Mouse (Mus musculus): Measurements from ENCODE around the gene Fbxl17. TPM values are rescaled to one million over a fixed set of nuclear protein-coding genes. Genes with fewer than 3 reads are reported as not detected.

The Fbxl17 gene
- polyA plus RNA-seq, 1 experiment from 2014 or later: 7.0 TPM

DNA sequence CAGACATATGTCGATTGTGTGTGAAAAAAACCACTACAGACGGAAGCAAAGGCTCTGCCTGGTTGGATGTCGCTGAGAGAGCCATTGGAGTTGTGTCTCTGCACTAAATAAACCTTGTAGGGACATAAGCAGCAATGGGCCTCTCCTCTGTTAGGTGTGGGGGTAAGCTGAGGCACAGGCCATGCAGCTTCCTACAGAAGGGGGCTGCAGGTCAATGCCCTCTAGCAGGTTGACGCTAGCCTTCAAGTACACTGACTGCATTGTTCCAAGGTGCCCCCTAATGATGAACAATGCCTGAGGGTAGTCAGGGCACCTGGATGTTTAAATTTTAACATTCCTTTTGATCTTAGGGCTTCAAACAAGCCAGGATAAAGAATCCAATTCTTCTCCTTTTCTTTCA, 291.5 kb downstream of the Fbxl17 start:
- no peaks in the 10 kb centered on the region for H3K36me3 ChIP-seq (replicated peaks)
- H3K27ac ChIP-seq: no peak overlapping the region
- H3K27me3 ChIP-seq: no peaks in the 10 kb centered on the region
- H3K9me3 ChIP-seq: no peaks in the 10 kb centered on the region
- no peak overlapping the region for H3K9ac ChIP-seq
- WGBS: 85% methylated on average over 4 of the region's 4 CpGs
- H3K4me1 ChIP-seq: peaks cover 5% of the 10 kb centered on the region; the same call in 1 of the 2 replicates
- H3K4me3 ChIP-seq (replicated peaks): no peak overlapping the region
- ATAC-seq (ENCODE audit: low FRiP score): no peak
- no peak overlapping the region for H3K4me2 ChIP-seq

DNA sequence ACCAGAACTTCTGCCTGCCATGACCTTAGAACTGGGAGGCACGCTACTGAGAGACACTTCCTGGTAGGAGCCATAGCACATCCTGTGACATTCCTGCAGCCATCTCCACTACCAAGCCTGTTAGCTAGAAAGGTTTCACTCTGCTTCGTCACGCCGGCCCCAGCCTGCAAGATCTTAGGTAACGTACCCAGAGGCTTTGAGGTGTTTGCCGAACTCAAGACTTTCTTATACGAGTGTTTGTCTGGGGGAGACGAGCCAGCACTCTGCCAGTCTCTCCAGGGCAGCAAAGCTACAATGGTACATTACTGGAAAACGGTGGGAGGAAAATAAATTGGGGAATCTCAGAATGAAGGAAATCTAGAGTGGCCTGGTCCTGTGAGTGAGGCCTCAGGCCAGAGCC, 292.1 kb downstream of the Fbxl17 start:
- H3K9me3 ChIP-seq: no peaks in the 10 kb centered on the region
- 91% methylated on average over 9 of the region's 9 CpGs for WGBS
- H3K27ac ChIP-seq: no peak overlapping the region
- no peak overlapping the region for H3K4me3 ChIP-seq (replicated peaks)
- no peaks in the 10 kb centered on the region for H3K27me3 ChIP-seq
- no peak overlapping the region for H3K4me2 ChIP-seq
- no peak for ATAC-seq (ENCODE audit: low FRiP score)
- no peaks in the 10 kb centered on the region for H3K36me3 ChIP-seq (replicated peaks)
- no peak overlapping the region for H3K9ac ChIP-seq
- peaks cover 5% of the 10 kb centered on the region; the same call in 1 of the 2 replicates for H3K4me1 ChIP-seq

DNA sequence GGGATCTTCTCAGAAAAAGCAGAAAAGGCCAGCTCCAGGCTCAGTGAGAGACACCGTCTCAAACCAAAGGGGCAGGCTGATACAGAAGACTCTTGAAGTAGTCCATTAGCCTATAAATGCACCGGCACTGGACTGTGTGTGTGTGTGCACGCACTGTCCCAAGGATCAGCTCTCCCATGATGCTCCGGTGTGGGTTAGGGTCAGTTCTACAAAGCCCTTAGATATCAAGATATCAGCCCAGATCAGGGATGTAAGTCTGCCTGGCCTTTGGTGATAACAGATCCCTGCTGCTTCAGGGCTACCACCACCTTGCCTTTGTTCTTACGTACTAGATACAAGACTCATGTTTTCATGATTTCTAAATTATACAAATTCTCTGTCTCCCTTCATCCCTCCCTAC, 294.5 kb downstream of the Fbxl17 start:
- Histone ChIP-seq H3K9me3 (no peaks in the 10 kb centered on the region), H3K4me2 (no peak overlapping the region), H3K27ac (no peak overlapping the region), H3K4me1 (peaks cover 5% of the 10 kb centered on the region; the same call in 1 of the 2 replicates), H3K4me3 (replicated peaks) (no peak overlapping the region), H3K36me3 (replicated peaks) (no peaks in the 10 kb centered on the region), H3K9ac (no peak overlapping the region), H3K27me3 (no peaks in the 10 kb centered on the region)
- no peak for ATAC-seq (ENCODE audit: low FRiP score)
- 92% methylated on average over 5 of the region's 5 CpGs for WGBS

DNA sequence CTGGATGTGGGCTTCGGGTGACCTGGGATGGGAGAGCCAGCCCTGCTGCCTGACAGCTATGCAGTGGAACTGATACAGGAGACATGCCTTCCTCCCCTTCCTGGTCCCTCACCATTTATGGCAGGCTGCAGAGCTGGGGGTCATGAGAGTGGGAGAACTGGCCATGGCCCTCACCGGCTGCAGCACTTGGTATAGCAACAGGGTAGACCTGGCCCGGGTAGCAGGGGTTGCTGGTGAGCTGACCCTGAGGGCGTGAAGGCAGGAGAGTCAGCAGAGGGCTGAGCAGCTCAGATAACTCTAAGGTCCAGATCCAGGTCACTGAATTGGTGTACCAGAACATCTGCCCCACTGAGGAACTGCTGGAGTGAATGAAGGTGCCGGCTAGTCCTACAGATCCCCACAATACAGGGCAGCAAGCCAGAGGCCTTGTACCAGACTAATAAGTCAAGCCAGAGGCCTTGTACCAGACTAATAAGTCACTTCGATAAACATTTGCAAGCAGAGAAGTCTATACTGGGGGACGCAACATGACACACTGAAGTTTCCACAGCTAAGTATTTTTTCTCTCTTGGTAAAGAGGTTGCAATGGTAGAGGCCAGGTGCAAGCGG, 296.1 kb downstream of the Fbxl17 start:
- H3K36me3 ChIP-seq (replicated peaks): no peaks in the 10 kb centered on the region
- no peak overlapping the region for H3K4me3 ChIP-seq (replicated peaks)
- no peaks in the 10 kb centered on the region for H3K9me3 ChIP-seq
- no peak overlapping the region for H3K4me2 ChIP-seq
- no peak overlapping the region for H3K9ac ChIP-seq
- H3K4me1 ChIP-seq: peaks cover 5% of the 10 kb centered on the region; the same call in 1 of the 2 replicates
- WGBS: 86% methylated on average over 8 of the region's 8 CpGs
- ATAC-seq (ENCODE audit: low FRiP score): no peak
- H3K27ac ChIP-seq: no peak overlapping the region
- no peaks in the 10 kb centered on the region for H3K27me3 ChIP-seq

DNA sequence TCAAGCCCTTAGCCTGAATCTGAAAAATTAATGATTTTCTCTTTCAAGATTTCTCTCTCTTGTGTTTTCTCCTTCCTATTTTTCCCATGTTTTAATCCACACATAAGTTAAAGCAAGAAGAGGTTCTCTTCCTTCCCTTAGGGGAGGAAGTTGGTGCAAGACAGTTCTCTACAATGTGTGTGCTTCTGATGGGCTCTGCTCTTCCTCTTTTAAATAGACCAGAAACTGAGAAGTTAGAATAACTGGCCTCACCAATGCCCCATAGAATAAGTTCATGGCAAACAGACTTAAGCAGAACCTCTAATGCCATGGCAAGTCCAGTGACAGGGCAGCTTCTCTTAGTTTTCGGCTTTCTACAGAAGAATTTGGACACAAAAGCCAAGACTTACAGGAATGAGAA, 301.1 kb downstream of the Fbxl17 start:
- no peak for ATAC-seq (ENCODE audit: low FRiP score)
- 97% methylated on average over 1 of the region's 1 CpGs for WGBS

DNA sequence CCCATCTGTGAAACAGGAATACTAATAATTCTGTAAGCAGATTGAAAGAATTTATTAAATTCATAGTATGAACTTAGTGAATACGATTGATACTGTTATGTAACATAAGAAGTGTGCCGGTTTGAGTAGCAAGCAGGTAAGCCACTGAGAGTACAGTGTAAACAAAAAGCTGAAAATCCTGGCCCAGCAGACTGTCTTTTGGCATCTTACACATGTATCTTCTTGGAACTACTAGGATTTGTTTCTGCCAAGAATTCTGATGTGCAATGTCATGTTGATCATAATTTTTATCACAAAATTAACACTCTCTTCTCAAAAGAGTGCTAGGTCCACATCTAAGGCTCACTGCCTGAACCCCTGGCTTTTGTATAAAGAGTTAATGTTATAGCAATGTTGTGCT, 304.3 kb downstream of the Fbxl17 start:
- Histone ChIP-seq H3K27me3 (0 out of 2 replicates have a peak, but pooled peaks cover 2% of the 10 kb centered on the region), H3K27ac (no peak overlapping the region), H3K4me2 (no peak overlapping the region), H3K9me3 (no peaks in the 10 kb centered on the region), H3K36me3 (replicated peaks) (no peaks in the 10 kb centered on the region), H3K9ac (no peak overlapping the region), H3K4me1 (no peaks in the 10 kb centered on the region; the same call in 1 of the 2 replicates), H3K4me3 (replicated peaks) (no peak overlapping the region)
- WGBS: 95% methylated on average over 2 of the region's 2 CpGs
- ATAC-seq (ENCODE audit: low FRiP score): no peak

More for the DNA sequence above, 301.1 kb downstream of the Fbxl17 start:
- Histone ChIP-seq H3K36me3 (replicated peaks) (no peaks in the 10 kb centered on the region), H3K4me1 (no peaks in the 10 kb centered on the region), H3K4me2 (no peak overlapping the region), H3K4me3 (replicated peaks) (no peak overlapping the region), H3K9me3 (no peaks in the 10 kb centered on the region), H3K9ac (no peak overlapping the region), H3K27ac (no peak overlapping the region), H3K27me3 (no peaks in the 10 kb centered on the region)

DNA sequence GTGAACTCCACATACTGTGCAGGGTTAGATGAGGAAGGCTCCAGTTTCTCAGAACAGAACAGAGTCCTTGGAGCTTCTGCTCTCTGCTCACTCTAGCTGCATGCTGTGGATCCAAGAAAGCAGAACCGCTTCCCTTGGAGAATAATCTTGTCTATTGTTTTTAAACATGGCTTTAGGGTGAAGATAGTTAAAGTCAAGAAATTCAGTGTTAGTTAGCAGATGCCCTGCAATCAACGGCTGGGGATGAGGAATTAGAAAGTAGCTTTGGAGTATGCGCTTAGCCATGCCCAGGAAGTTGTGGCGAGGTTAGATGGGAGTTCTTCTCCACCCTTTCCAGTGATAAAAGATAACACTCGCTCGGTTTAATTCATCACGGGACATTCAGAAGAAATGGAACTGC, 306.6 kb downstream of the Fbxl17 start:
- H3K36me3 ChIP-seq (replicated peaks): no peaks in the 10 kb centered on the region
- no peaks in the 10 kb centered on the region for H3K9me3 ChIP-seq
- H3K4me3 ChIP-seq (replicated peaks): no peak overlapping the region
- H3K27ac ChIP-seq: no peak overlapping the region
- H3K27me3 ChIP-seq: 0 out of 2 replicates have a peak, but pooled peaks cover 2% of the 10 kb centered on the region
- no peak for ATAC-seq (ENCODE audit: low FRiP score)
- H3K9ac ChIP-seq: no peak overlapping the region
- no peak overlapping the region for H3K4me2 ChIP-seq
- no peaks in the 10 kb centered on the region; the same call in 1 of the 2 replicates for H3K4me1 ChIP-seq
- WGBS: 85% methylated on average over 7 of the region's 7 CpGs

DNA sequence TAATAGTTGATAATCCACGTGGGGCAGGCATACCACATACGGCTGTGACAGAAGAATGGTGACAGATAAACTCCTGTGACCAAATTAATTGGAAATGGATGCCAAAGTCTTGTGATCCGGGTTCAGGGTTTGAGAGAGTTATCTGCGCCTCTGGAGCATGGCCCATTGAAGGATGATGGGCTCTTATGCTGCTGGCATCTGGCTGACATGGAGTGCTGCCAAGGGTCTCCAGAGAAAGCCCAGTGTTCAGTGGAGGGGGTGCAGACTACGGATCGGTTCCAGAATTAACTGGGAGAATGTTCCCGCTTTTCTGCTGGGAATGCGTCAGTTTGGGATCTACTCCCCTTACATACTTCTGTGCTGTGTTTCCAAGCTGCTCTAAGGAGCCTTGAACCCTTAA, 308.5 kb downstream of the Fbxl17 start:
- Histone ChIP-seq H3K36me3 (replicated peaks) (no peaks in the 10 kb centered on the region), H3K9ac (no peak overlapping the region), H3K27me3 (0 out of 2 replicates have a peak, but pooled peaks cover 2% of the 10 kb centered on the region), H3K4me2 (no peak overlapping the region), H3K4me1 (peaks cover 2% of the 10 kb centered on the region; the same call in 1 of the 2 replicates), H3K9me3 (no peaks in the 10 kb centered on the region), H3K27ac (no peak overlapping the region), H3K4me3 (replicated peaks) (no peak overlapping the region)
- WGBS: 80% methylated on average over 8 of the region's 8 CpGs
- no peak for ATAC-seq (ENCODE audit: low FRiP score)

DNA sequence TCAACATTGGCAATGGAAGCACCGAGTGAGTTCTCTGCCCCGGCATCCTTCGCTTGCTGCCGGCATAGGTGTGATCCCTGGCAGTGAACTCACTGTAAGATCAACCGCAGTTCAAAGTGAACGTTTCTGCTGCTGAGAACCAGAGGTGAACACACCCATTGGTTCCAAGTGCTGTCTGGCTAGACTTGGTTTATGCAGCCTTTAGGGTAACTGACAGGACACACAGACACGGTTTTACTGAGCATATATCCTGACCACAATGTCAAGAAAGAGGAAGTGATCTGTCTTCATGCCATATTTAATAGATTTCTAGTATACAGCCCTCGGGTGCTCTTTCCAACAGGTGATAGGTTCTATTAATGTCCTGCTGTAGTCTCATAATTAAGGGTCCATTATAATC, 310.5 kb downstream of the Fbxl17 start:
- no peak overlapping the region for H3K9ac ChIP-seq
- 0 out of 2 replicates have a peak, but pooled peaks cover 2% of the 10 kb centered on the region for H3K27me3 ChIP-seq
- H3K4me1 ChIP-seq: peaks cover 16% of the 10 kb centered on the region
- H3K4me2 ChIP-seq: no peak overlapping the region
- H3K4me3 ChIP-seq (replicated peaks): no peak overlapping the region
- 90% methylated on average over 8 of the region's 8 CpGs for WGBS
- ATAC-seq (ENCODE audit: low FRiP score): no peak
- H3K9me3 ChIP-seq: no peaks in the 10 kb centered on the region
- no peak overlapping the region for H3K27ac ChIP-seq
- no peaks in the 10 kb centered on the region for H3K36me3 ChIP-seq (replicated peaks)

DNA sequence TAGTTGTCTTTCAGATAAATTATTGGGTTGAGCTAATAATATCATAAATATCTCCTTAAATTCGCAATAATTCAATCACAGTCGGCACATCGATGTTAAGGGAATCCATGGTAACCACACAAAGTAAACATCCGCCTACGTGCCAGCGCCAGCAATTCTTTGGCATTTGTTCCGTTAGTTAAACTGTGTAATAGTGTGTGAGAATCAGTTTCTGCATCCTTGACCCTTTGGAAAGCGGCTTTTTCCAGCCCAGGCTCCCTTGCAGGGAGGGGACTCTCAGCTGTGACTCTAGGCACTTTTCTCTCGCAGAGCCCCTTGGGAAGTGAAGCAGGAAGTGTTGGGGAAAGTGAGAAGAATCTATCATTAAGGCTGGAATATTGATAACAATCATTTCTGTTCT, 314.3 kb downstream of the Fbxl17 start:
- peaks cover 19% of the 10 kb centered on the region for H3K4me1 ChIP-seq
- 19% methylated on average over 9 of the region's 9 CpGs for WGBS
- H3K9ac ChIP-seq: no peak overlapping the region
- no peak overlapping the region for H3K4me3 ChIP-seq (replicated peaks)
- H3K27me3 ChIP-seq: peaks cover 5% of the 10 kb centered on the region
- H3K27ac ChIP-seq: no peak overlapping the region
- no peaks in the 10 kb centered on the region for H3K36me3 ChIP-seq (replicated peaks)
- H3K9me3 ChIP-seq: no peaks in the 10 kb centered on the region
- peak; percentile 74; the same call in 1 of the 2 replicates for ATAC-seq (ENCODE audit: low FRiP score)
- H3K4me2 ChIP-seq: peak overlapping the region; percentile 33

DNA sequence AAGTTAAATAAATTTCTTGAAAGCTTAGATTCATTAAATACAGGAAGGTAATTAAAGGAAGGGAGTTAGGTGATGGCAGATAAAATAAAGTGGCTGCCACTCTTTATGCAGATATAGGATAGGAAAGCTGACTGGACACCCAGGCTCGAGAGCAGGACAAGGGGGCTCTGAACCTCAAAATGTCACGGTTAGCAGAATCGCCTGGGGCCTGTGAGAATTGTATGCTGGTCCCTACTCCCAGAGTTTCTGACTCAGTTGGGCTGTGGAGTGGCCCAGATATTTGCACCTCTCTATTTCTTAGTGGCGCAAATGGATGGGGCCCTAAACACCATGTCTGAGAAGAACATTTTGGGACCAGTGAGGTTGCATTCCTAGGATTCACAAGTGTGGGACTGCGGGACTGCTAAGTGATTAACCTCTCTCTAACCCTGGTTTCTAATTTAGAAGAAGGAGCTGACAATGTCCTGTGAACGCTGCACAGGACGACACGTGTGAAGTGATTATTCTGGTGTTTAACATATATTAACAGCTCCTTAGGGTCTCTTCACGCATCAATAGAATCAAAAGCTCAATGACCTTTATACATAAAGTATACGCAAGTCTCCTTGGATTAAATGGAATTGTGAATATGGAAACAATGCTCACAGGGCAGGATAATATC, 314.8 kb downstream of the Fbxl17 start:
- Histone ChIP-seq H3K9me3 (no peaks in the 10 kb centered on the region), H3K27ac (no peak overlapping the region), H3K4me3 (replicated peaks) (no peak overlapping the region), H3K27me3 (peaks cover 7% of the 10 kb centered on the region), H3K9ac (no peak overlapping the region), H3K4me1 (peaks cover 19% of the 10 kb centered on the region), H3K4me2 (no peak overlapping the region; the same call in 1 of the 2 replicates), H3K36me3 (replicated peaks) (no peaks in the 10 kb centered on the region)
- ATAC-seq (ENCODE audit: low FRiP score): peak; percentile 57; the same call in 1 of the 2 replicates
- 37% methylated on average over 10 of the region's 10 CpGs for WGBS

DNA sequence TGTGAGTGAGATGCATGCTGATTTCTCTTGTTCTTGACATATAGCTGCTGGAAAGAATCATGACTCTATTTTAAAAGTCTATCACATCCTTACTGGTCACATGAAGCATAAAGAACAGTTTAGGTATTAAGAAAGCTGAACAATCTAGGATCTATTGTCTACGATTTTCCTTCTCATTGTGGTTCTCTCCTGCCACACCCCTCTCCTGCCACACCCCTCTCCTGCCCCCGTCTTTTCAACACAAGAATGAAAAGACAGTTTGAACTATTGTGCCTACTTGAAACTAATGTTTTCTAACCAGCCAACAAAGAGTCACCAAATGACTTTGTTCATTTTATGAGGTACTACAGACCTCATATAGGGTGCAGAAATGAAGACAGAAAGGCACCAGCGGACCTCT, 316.4 kb downstream of the Fbxl17 start:
- Histone ChIP-seq H3K4me3 (replicated peaks) (no peak overlapping the region), H3K27ac (no peak overlapping the region), H3K4me2 (no peak overlapping the region), H3K9ac (no peak overlapping the region), H3K27me3 (peaks cover 16% of the 10 kb centered on the region), H3K4me1 (peaks cover 19% of the 10 kb centered on the region), H3K9me3 (no peaks in the 10 kb centered on the region), H3K36me3 (replicated peaks) (no peaks in the 10 kb centered on the region)
- 63% methylated on average over 3 of the region's 3 CpGs for WGBS
- ATAC-seq (ENCODE audit: low FRiP score): no peak

DNA sequence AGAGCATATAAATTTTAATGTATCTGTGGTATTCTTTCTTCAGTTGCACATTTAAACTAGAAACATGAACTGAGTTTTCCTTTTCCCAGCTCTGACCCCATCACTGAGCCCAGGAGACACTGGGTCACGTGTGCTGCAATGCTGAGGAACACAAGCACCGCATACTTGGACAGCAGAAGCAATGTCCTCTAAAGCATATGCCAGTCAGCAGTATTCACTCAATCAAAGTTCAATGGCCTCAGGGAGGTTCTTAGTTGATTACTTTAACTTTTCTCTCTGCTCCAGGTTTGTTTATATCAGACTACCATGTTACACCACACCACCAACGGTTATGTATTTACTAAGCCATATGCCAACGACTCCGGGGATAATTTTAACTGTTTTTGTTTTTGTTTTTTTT, 318.2 kb downstream of the Fbxl17 start:
- Histone ChIP-seq H3K4me2 (no peak overlapping the region), H3K4me3 (replicated peaks) (no peak overlapping the region), H3K4me1 (peaks cover 20% of the 10 kb centered on the region), H3K9ac (no peak overlapping the region), H3K27me3 (peaks cover 26% of the 10 kb centered on the region), H3K36me3 (replicated peaks) (no peaks in the 10 kb centered on the region), H3K9me3 (no peaks in the 10 kb centered on the region), H3K27ac (no peak overlapping the region)
- no peak for ATAC-seq (ENCODE audit: low FRiP score)
- 90% methylated on average over 5 of the region's 5 CpGs for WGBS

Data from forebrain, embryonic 12.5 days (tissue).